Mouse (Mus musculus): ENCODE results near the gene Ggt6. TPM values are rescaled to one million over a fixed set of nuclear protein-coding genes. Genes with fewer than 3 reads are reported as not detected.

Ggt6 gene
- total and polyA plus RNA-seq, 2 experiments from 2014 or later = 5.3 TPM; not detected in 1

- 60% methylated on average over 11 of the region's 11 CpGs for WGBS
- H3K9ac ChIP-seq (replicated peaks; ENCODE audit: low read depth, low read length) = no peak overlapping the region
- no peak for DNase-seq (ENCODE audit: low spot score)
- H3K4me3 ChIP-seq (ENCODE audit: low read depth, low read length) = no peak overlapping the region
- H3K4me1 ChIP-seq (ENCODE audit: control insufficient read depth, insufficient read depth) = peaks cover 42% of the 10 kb centered on the region
- no peaks in the 10 kb centered on the region for H3K27me3 ChIP-seq (ENCODE audit: control insufficient read depth, insufficient read depth, low read length)
- TF ChIP-seq CTCF (IDR thresholded peaks at IDR 0.05; ENCODE audit: low read depth) = no peak
- no peak for TF ChIP-seq EP300 (IDR thresholded peaks at IDR 0.05; ENCODE audit: low read depth)
- no peaks in the 10 kb centered on the region for H3K9me3 ChIP-seq (replicated peaks; ENCODE audit: control insufficient read depth, low read length)
- H3K36me3 ChIP-seq (replicated peaks; ENCODE audit: control insufficient read depth, insufficient read depth, low read length) = no peaks in the 10 kb centered on the region
- no peak overlapping the region for H3K4me2 ChIP-seq (ENCODE audit: low read depth, low read length)
- H3K27ac ChIP-seq (ENCODE audit: low read depth) = peak overlapping the region; percentile 79
- ATAC-seq (ENCODE audit: insufficient read depth, low read depth) = no peak
Observed at GRCm38 (mm10) chr11:72465978-72466693, 30.8 kb downstream of the Ggt6 start.

- TF ChIP-seq EP300 (IDR thresholded peaks at IDR 0.05; ENCODE audit: low read depth) = 0 out of 2 replicates have a peak, but pooled peaks have one; percentile 32
- no peak for TF ChIP-seq CTCF (IDR thresholded peaks at IDR 0.05; ENCODE audit: low read depth)
- Histone ChIP-seq H3K9ac (replicated peaks; ENCODE audit: low read depth, low read length) (no peak overlapping the region), H3K9me3 (replicated peaks; ENCODE audit: control insufficient read depth, low read length) (no peaks in the 10 kb centered on the region), H3K27ac (ENCODE audit: low read depth) (peak overlapping the region; percentile 79), H3K4me2 (ENCODE audit: low read depth, low read length) (peak overlapping the region; percentile 32), H3K27me3 (ENCODE audit: control insufficient read depth, insufficient read depth, low read length) (no peaks in the 10 kb centered on the region), H3K4me1 (ENCODE audit: control insufficient read depth, insufficient read depth) (peaks cover 42% of the 10 kb centered on the region), H3K36me3 (replicated peaks; ENCODE audit: control insufficient read depth, insufficient read depth, low read length) (no peaks in the 10 kb centered on the region), H3K4me3 (ENCODE audit: low read depth, low read length) (no peak overlapping the region)
- WGBS = 10% methylated on average over 11 of the region's 11 CpGs
- peak; percentile 78 for DNase-seq (ENCODE audit: low spot score)
- peak; percentile 61 for ATAC-seq (ENCODE audit: insufficient read depth, low read depth)
Observed at GRCm38 (mm10) chr11:72466694-72467507, 31.6 kb downstream of the Ggt6 start.

GRCm38 (mm10) chr11:72468525-72468924, 33.2 kb downstream of the Ggt6 start:
- no peak overlapping the region for H3K4me2 ChIP-seq (ENCODE audit: low read depth, low read length)
- no peaks in the 10 kb centered on the region for H3K36me3 ChIP-seq (replicated peaks; ENCODE audit: control insufficient read depth, insufficient read depth, low read length)
- H3K4me1 ChIP-seq (ENCODE audit: control insufficient read depth, insufficient read depth) = peaks cover 42% of the 10 kb centered on the region
- peak overlapping the region; percentile 79 for H3K27ac ChIP-seq (ENCODE audit: low read depth)
- no peak for DNase-seq (ENCODE audit: low spot score)
- H3K9ac ChIP-seq (replicated peaks; ENCODE audit: low read depth, low read length) = no peak overlapping the region
- H3K9me3 ChIP-seq (replicated peaks; ENCODE audit: control insufficient read depth, low read length) = no peaks in the 10 kb centered on the region
- H3K27me3 ChIP-seq (ENCODE audit: control insufficient read depth, insufficient read depth, low read length) = no peaks in the 10 kb centered on the region
- TF ChIP-seq EP300 (IDR thresholded peaks at IDR 0.05; ENCODE audit: low read depth) = no peak
- TF ChIP-seq CTCF (IDR thresholded peaks at IDR 0.05; ENCODE audit: low read depth) = no peak
- WGBS = 69% methylated on average over 5 of the region's 5 CpGs
- ATAC-seq (ENCODE audit: insufficient read depth, low read depth) = no peak
- H3K4me3 ChIP-seq (ENCODE audit: low read depth, low read length) = no peak overlapping the region

GRCm38 (mm10) chr11:72469217-72469616, 33.9 kb downstream of the Ggt6 start:
- Histone ChIP-seq H3K4me3 (ENCODE audit: low read depth, low read length) (no peak overlapping the region), H3K4me2 (ENCODE audit: low read depth, low read length) (no peak overlapping the region), H3K36me3 (replicated peaks; ENCODE audit: control insufficient read depth, insufficient read depth, low read length) (no peaks in the 10 kb centered on the region), H3K27me3 (ENCODE audit: control insufficient read depth, insufficient read depth, low read length) (no peaks in the 10 kb centered on the region), H3K4me1 (ENCODE audit: control insufficient read depth, insufficient read depth) (peaks cover 42% of the 10 kb centered on the region), H3K27ac (ENCODE audit: low read depth) (peak overlapping the region; percentile 79), H3K9me3 (replicated peaks; ENCODE audit: control insufficient read depth, low read length) (no peaks in the 10 kb centered on the region), H3K9ac (replicated peaks; ENCODE audit: low read depth, low read length) (no peak overlapping the region)
- DNase-seq (ENCODE audit: low spot score) (peak; percentile 79), ATAC-seq (ENCODE audit: insufficient read depth, low read depth) (peak; percentile 87)
- TF ChIP-seq CTCF (IDR thresholded peaks at IDR 0.05; ENCODE audit: low read depth) (no peak), EP300 (IDR thresholded peaks at IDR 0.05; ENCODE audit: low read depth) (peak; percentile 69)
- WGBS = 19% methylated on average over 5 of the region's 5 CpGs

GRCm38 (mm10) chr11:72470004-72470403, 34.7 kb downstream of the Ggt6 start:
- no peak for ATAC-seq (ENCODE audit: insufficient read depth, low read depth)
- no peak for DNase-seq (ENCODE audit: low spot score)
- Histone ChIP-seq H3K9me3 (replicated peaks; ENCODE audit: control insufficient read depth, low read length) (no peaks in the 10 kb centered on the region), H3K27ac (ENCODE audit: low read depth) (peak overlapping the region; percentile 33), H3K36me3 (replicated peaks; ENCODE audit: control insufficient read depth, insufficient read depth, low read length) (no peaks in the 10 kb centered on the region), H3K9ac (replicated peaks; ENCODE audit: low read depth, low read length) (no peak overlapping the region), H3K4me1 (ENCODE audit: control insufficient read depth, insufficient read depth) (peaks cover 42% of the 10 kb centered on the region), H3K4me3 (ENCODE audit: low read depth, low read length) (no peak overlapping the region), H3K27me3 (ENCODE audit: control insufficient read depth, insufficient read depth, low read length) (no peaks in the 10 kb centered on the region), H3K4me2 (ENCODE audit: low read depth, low read length) (no peak overlapping the region)
- TF ChIP-seq CTCF (IDR thresholded peaks at IDR 0.05; ENCODE audit: low read depth) (no peak), EP300 (IDR thresholded peaks at IDR 0.05; ENCODE audit: low read depth) (no peak)
- WGBS = 31% methylated on average over 4 of the region's 4 CpGs

Data from heart, postnatal 0 days (tissue).